Mouse (Mus musculus) liver, embryonic 14.5 days (tissue): ENCODE data around the gene Nfx1. TPM values are rescaled to one million over a fixed set of nuclear protein-coding genes. Genes with fewer than 3 reads are reported as not detected.
"Not testable (repeated sequence)": the region's sequence is repeated elsewhere in the genome, so short reads cannot be mapped to it uniquely, and the experiment has no call there.

Experiments used
- ATAC-seq: fragments of 200-750 bp; cut with Nextera tagmentation; 2 replicates; pipeline ENCODE4 v1.8.0; 2017; ENCODE audit warnings: moderate number of reproducible peaks, mild to moderate bottlenecking, moderate library complexity; ENCODE audit not compliant: insufficient read depth
- DNase-seq, 3 experiments: peaks; one replicate each; pipeline ENCODE4 v3.0.0-alpha.2; 2012 to 2013; ENCODE audit warnings: low read depth in 3 of 3, low spot score in 3 of 3
- H3K27ac ChIP-seq: fragments of 300-500 bp; sonication (generic); 2 replicates; pipeline ENCODE4 v1.5.1; 2014; ENCODE audit warnings: moderate library complexity, mild to moderate bottlenecking, control low read depth, inconsistent platforms
- H3K27me3 ChIP-seq: fragments of 300-500 bp; sonication (generic); 2 replicates; pipeline ENCODE4 v1.6.1; 2014; ENCODE audit warnings: mild to moderate bottlenecking, low read length, moderate library complexity; ENCODE audit not compliant: control insufficient read depth, insufficient read depth
- H3K36me3 ChIP-seq: fragments of 300-500 bp; sonication (generic); replicated peaks from 2 replicates; pipeline ENCODE4 v1.6.1; 2014; ENCODE audit warnings: low read depth; ENCODE audit not compliant: control insufficient read depth, insufficient read depth
- H3K4me1 ChIP-seq, 2 experiments: fragments of 200-500 bp in 1 of 2; fragments of 300-500 bp in 1 of 2; sonication (generic) in 1 of 2; replicated peaks; 2 replicates each; pipeline ENCODE4 v1.6.1; 2012 to 2014; ENCODE audit warnings: antibody characterized with exemption in 1 of 2, inconsistent platforms in 1 of 2, low read length in 1 of 2; ENCODE audit not compliant: control insufficient read depth in 2 of 2, insufficient read depth in 2 of 2
- H3K4me2 ChIP-seq: fragments of 300-500 bp; sonication (generic); 2 replicates; pipeline ENCODE4 v1.6.1; 2014; ENCODE audit warnings: low read depth, mild to moderate bottlenecking, control low read depth, moderate library complexity
- H3K4me3 ChIP-seq, 2 experiments: fragments of 200-500 bp in 1 of 2; fragments of 300-500 bp in 1 of 2; sonication (generic) in 1 of 2; 2 replicates each; pipeline ENCODE4 v1.5.1; 2012 to 2014; ENCODE audit warnings: low read depth in 2 of 2, low read length in 2 of 2, mild to moderate bottlenecking in 2 of 2, control low read depth in 1 of 2, inconsistent platforms in 1 of 2, moderate library complexity in 1 of 2; ENCODE audit not compliant: insufficient read depth in 1 of 2
- H3K9ac ChIP-seq: fragments of 300-500 bp; sonication (generic); replicated peaks from 2 replicates; pipeline ENCODE4 v1.6.1; 2014; ENCODE audit warnings: mild to moderate bottlenecking, control low read depth, moderate library complexity
- H3K9me3 ChIP-seq: fragments of 300-500 bp; sonication (generic); 2 replicates; pipeline ENCODE4 v1.6.1; 2016; ENCODE audit warnings: low read length, mixed read lengths; ENCODE audit not compliant: control insufficient read depth
- CTCF ChIP-seq: IDR thresholded peaks from 2 replicates; pipeline ENCODE4 v1.5.1; 2016; ENCODE audit warnings: antibody characterized with exemption, low read depth, control low read depth
- EP300 ChIP-seq: IDR thresholded peaks from 2 replicates; pipeline ENCODE4 v1.6.1; 2016; ENCODE audit warnings: antibody characterized with exemption, low read depth
- WGBS: fragments of 180-500 bp; shearing (Covaris S2); extraction: QIAGEN DNeasy Blood & Tissue Kit; methylation state at CpG from one replicate; pipeline ENCODE4 v1.1.7; 2014; ENCODE audit not compliant: insufficient replicate concordance; 5-methylcytosine and 5-hydroxymethylcytosine counted together
- polyA plus RNA-seq, 2 experiments: library from polyadenylated mRNA; depleted of rRNA in 1 of 2; stranded (reverse) in 1 of 2; unstranded in 1 of 2; fragments of >200 nt; fragmentation: Nextera tagmentation in 1 of 2; extraction: Ambion mirVana in 1 of 2; gene quantifications; 2 replicates each; pipeline versions ENCODE4 v1.2.1 to v1.2.3; 2012 to 2014

The Nfx1 gene
- polyA plus RNA-seq, 2 experiments, result 22.1 to 27.1 TPM

GRCm38 (mm10) chr4:40933694-40934093 lies 37.0 kb upstream of the Nfx1 start:
- no peak overlapping the region for H3K4me2 ChIP-seq
- peaks cover 24% of the 10 kb centered on the region for H3K36me3 ChIP-seq
- no peak overlapping the region for H3K9ac ChIP-seq
- H3K27ac ChIP-seq, result no peak overlapping the region
- no peak for TF ChIP-seq EP300
- no peak for TF ChIP-seq CTCF
- ATAC-seq (no peak), DNase-seq (no peak)
- no peak overlapping the region for H3K4me3 ChIP-seq
- peaks cover 0 to 10% of the 10 kb centered on the region in 2 experiments for H3K4me1 ChIP-seq
- H3K9me3 ChIP-seq, result no peaks in the 10 kb centered on the region
- 84% methylated on average over 5 of the region's 5 CpGs for WGBS
- H3K27me3 ChIP-seq, result no peaks in the 10 kb centered on the region

GRCm38 (mm10) chr4:40934369-40934768 lies 36.3 kb upstream of the Nfx1 start:
- H3K36me3 ChIP-seq, result peaks cover 30% of the 10 kb centered on the region
- DNase-seq (peak in 1 of 3 experiments; percentile 58), ATAC-seq (peak; percentile 64; the same call in 1 of the 2 replicates)
- not testable (repeated sequence) for H3K4me2 ChIP-seq, H3K27ac ChIP-seq, H3K27me3 ChIP-seq, H3K9me3 ChIP-seq, H3K9ac ChIP-seq, H3K4me1 ChIP-seq, H3K4me3 ChIP-seq
- 49% methylated on average over 3 of the region's 3 CpGs for WGBS

- H3K4me2 ChIP-seq, result no peak overlapping the region
- 73% methylated on average over 9 of the region's 9 CpGs for WGBS
- H3K27me3 ChIP-seq, result no peaks in the 10 kb centered on the region
- H3K9me3 ChIP-seq, result no peaks in the 10 kb centered on the region; the same call in 1 of the 2 replicates
- H3K36me3 ChIP-seq, result peaks cover 49% of the 10 kb centered on the region
- H3K4me1 ChIP-seq, result peaks cover 0 to 10% of the 10 kb centered on the region in 2 experiments
- no peak overlapping the region for H3K4me3 ChIP-seq
- no peak overlapping the region for H3K9ac ChIP-seq
- ATAC-seq, result no peak
- no peak overlapping the region for H3K27ac ChIP-seq
- DNase-seq, result no peak
- TF ChIP-seq EP300 (no peak), CTCF (no peak)
Measured at GRCm38 (mm10) chr4:40936175-40936839, 34.4 kb upstream of the Nfx1 start.

DNA sequence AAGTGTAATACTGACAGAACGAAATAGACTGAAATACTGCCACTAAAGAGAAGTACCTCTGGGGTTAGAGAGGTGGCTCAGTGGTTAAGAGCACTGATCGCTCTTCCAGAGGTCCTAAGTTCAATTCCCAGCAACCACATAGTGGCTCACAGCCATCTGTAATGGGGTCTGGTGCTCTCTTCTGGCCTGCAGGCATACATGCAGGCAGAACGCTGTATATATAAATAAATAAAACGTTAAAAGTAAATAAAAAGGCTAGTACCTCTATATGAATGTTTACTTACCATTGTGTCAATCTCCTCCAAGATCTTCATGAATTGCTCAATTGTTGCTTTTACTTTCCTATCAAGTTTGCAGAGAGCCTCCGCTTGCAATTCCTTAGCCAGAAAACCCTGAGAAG lies 31.9 kb upstream of the Nfx1 start:
- no peaks in the 10 kb centered on the region for H3K27me3 ChIP-seq
- WGBS, result 82% methylated on average over 5 of the region's 5 CpGs
- peaks cover 73% of the 10 kb centered on the region for H3K36me3 ChIP-seq
- TF ChIP-seq EP300 (no peak), CTCF (no peak)
- H3K4me2 ChIP-seq, result no peak overlapping the region
- H3K4me1 ChIP-seq, result peaks cover 6 to 23% of the 10 kb centered on the region in 2 experiments
- no peak overlapping the region for H3K9ac ChIP-seq
- no peak overlapping the region for H3K27ac ChIP-seq
- no peak overlapping the region for H3K4me3 ChIP-seq
- ATAC-seq (no peak), DNase-seq (no peak)
- no peaks in the 10 kb centered on the region; the same call in 1 of the 2 replicates for H3K9me3 ChIP-seq

- Histone ChIP-seq H3K4me1 (peaks cover 16 to 27% of the 10 kb centered on the region in 2 experiments), H3K4me3 (no peak overlapping the region), H3K9me3 (no peaks in the 10 kb centered on the region; the same call in 1 of the 2 replicates), H3K9ac (no peak overlapping the region), H3K27ac (no peak overlapping the region), H3K27me3 (no peaks in the 10 kb centered on the region), H3K4me2 (no peak overlapping the region), H3K36me3 (peaks cover 53% of the 10 kb centered on the region)
- TF ChIP-seq CTCF (no peak), EP300 (no peak)
- ATAC-seq (no peak), DNase-seq (peak in 2 of 3 experiments; percentile 40 to 55)
- WGBS, result 89% methylated on average over 5 of the region's 5 CpGs
Measured at GRCm38 (mm10) chr4:40943651-40944050, 27.1 kb upstream of the Nfx1 start.
